Mouse (Mus musculus) lung, adult 18-20 months (tissue): ENCODE measurements around the gene Zfp366.

Experiments
- DNase-seq, 2 experiments: peaks; one replicate each; pipeline ENCODE4 v3.0.0; 2022; ENCODE audit warnings: mixed read lengths in 2 of 2

Gene Zfp366

DNA sequence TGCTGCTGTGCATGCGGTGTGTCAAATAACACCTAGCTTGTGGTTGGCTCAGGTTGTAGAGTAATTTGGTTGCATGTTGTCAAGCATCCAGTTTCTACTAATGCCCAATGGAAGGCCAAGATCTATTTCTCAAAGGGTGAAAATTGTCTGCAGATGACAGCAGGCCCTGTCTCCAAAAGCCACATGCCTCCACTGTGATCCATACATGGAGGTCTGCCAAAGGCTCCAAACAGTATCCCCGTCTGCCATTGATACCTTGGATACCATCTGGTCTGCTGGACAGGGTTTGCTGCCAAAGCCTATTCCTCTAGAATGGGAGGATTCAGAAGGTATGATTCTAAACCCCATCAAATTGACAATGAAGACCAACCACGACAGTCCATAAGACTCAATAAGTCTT is 74.1 kb downstream of the Zfp366 start:
- DNase-seq, result no peak

GRCm38 (mm10) chr13:99259502-99260174 is 75.0 kb downstream of the Zfp366 start:
- no peak for DNase-seq

GRCm38 (mm10) chr13:99262406-99262805 is 77.8 kb downstream of the Zfp366 start:
- DNase-seq, result no peak

DNA sequence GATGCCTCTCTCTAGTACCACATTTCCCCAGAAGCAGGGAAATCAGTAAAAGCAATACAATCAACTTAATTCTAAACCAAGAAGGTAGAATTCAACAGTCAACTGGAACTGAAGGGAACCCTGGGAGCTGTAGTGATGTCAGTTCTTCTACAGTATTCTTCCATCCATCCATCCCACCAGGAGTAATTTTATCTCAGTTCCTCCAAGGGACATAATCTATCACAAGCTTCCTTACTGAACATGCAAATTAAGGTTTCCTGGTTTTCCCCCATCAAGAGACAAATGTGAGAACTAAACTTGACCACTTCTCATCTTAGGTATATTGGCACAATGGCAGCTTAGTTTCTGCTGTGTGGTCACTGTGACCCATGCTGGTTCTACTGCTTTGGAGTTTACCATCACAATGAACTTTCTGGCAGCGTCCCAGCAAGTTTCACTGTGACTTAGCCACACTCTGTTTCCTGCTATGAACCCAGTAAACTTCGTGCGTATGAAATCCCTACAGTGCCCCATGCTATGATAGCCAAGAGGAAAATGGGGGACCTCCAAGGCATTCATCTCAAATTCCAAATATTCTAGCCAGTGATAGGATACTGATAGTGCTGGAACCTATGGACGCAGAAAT is 78.6 kb downstream of the Zfp366 start:
- DNase-seq, result no peak

DNA sequence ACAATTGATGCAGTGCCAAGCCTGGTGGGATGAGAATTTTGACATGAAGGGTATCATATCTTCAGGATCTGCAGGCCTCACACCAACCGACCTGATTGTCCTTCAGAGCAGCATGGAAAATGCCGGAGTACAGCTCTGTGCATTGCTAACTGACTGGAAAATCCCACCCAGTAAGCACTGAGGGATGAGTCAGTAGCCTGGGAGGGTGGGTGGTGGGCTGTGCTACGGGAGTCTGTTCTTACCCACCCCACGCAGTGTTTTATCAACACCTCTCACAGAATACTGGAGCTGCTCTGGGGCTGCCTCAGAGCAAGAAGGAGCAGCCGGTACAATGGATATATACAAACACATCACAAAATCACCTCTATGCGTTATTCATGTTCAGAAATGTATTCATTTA is 79.9 kb downstream of the Zfp366 start:
- no peak for DNase-seq

DNA sequence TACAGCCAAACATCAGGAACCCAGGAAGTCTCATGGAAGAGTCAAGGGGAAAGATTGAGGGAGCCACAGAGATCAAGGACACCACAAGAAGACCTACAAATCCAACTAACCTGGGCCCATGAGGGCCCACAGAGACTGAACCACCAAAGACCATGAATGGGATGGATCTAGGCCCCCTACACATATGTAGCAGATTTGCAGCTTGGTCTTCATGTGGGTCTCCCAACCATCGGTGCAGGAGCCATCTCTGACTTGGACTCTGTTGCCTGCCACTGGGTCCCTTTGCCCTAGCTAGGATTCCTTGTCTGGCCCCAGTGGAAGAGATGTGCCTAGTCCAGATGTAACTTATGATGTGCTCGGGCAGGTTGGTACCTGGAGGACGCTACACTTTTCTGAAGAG is 87.4 kb downstream of the Zfp366 start:
- DNase-seq, result no peak

GRCm38 (mm10) chr13:99277521-99277920 is 92.9 kb downstream of the Zfp366 start:
- no peak for DNase-seq

DNA sequence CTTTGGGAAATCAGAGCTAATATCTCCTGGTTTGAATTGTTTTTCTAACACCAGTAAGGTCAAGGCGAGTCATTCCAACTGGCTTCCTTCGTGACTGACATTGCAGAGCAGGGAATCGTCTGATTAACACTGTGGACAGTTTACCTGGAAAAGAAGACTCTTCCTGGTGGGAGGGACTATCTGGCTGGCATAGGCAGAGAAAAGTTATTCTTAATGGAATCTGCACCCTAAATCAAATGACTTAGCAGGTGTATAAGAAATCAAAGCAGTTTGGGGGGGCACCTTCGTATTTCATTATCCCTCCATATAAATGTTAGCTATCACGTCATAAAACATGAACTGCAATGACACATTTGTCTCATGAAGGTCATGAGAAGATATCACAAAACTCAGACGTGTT is 93.9 kb downstream of the Zfp366 start:
- no peak for DNase-seq

DNA sequence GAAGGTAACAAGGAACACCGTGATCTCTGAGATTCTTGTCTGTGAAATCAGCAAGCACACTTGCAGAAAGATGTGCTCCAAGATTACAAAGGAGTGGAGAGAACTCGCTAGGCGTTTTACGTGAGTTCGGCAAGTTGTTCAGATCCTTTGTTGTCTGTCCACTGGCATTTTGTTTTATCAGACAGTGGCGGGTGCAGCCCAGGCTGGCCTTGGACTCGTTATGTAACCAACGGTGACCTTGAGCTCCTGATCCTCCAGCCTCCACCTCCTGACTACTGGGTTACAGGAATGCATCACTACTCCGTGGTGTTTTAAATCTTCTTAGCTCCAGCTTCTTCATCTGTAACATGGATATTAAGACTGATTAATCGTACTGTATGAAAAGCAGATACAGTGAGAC is 94.7 kb downstream of the Zfp366 start:
- DNase-seq, result no peak

- DNase-seq, result no peak
Observed at GRCm38 (mm10) chr13:99282961-99283360, 98.3 kb downstream of the Zfp366 start.

DNA sequence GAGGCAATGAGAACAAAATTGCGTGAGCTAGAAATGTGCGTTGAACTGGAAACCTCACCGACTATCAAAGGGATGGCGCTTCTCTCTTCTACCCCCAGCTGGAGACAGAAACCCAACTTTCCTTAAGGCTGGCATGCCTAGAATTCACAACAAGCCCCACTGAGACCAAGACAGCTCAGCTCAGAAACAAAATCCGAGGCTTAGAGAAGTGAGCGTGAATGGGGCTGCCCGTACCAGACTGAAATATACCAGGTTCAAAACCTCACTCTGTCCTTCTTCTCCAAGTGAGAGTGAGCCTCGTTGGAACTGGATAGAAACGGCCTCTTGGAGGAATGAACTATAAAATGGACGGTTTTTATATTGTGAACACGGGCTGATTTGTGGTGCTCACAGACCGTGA is 99.3 kb downstream of the Zfp366 start:
- no peak for DNase-seq

GRCm38 (mm10) chr13:99284400-99285160 is 100.0 kb downstream of the Zfp366 start:
- peak in 1 of 2 experiments; percentile 10 for DNase-seq

DNA sequence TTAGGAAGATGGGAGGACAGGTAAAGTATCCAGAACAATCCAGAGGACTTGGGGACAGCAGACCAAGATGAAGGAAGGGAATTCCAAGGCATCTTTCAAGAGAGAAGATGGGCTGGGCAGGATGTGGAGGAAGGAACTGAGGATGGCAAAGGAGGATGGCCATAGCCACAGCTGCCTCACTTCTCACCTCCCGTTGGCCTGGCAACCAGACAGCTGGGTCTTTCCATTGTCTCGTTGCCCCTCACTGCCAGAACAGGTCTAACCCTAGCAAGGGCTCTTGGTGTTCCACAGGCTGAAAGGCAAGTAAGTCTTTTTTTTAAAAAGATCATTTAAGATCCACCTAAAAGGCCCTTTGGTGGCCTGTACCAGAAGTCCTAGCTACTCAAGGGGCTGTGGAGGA is 100.6 kb downstream of the Zfp366 start:
- no peak for DNase-seq

GRCm38 (mm10) chr13:99287207-99287606 is 102.6 kb downstream of the Zfp366 start:
- no peak for DNase-seq

DNA sequence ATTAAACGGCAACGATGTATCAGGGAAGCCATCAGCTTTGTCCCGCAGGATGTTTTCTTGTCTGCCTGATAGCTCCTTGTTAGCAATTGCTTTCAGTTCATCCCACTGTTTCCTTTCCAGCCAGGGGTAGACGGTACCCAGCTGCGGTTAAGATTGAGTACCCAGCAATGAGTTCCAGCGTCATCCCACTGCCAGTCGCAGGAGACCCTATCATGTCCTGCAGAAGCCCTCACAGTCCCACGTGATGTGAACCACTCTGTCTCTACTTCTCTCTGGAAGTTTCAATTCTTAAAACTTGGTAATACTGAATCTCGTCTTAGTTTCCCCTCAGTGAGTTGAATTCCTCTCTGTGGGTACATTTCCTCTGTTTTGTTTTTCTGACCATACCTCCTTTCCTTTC is 103.2 kb downstream of the Zfp366 start:
- no peak for DNase-seq

- DNase-seq, result no peak
Observed at GRCm38 (mm10) chr13:99290766-99291165, 106.1 kb downstream of the Zfp366 start.

DNA sequence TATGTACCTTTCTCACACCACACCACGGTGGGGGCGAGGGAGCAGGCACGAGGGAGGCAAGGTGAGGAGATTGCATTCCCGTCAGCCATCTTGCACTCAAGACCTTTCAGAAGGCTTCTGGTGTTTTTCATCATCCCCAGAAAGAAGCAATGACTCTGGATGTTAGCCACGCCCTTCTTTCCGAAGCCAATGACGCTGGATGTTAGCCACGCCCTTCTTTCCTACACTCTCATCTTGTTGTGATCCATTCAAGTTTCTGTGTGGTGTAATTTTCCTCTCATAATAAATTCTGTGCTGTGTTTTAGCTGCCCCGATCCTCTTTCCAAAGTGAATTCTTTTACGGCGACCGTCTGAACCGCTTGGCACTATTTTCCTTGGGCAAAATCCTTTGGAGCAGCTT is 109.6 kb downstream of the Zfp366 start:
- DNase-seq, result no peak

- DNase-seq, result no peak
Observed at GRCm38 (mm10) chr13:99299921-99300320, 115.3 kb downstream of the Zfp366 start.
